Mouse (Mus musculus) lung, postnatal 36 days (tissue): Measurements from ENCODE around the gene Alox8.

Experiments used
- DNase-seq: peaks from one replicate; pipeline ENCODE4 v3.0.0; 2022; ENCODE audit warnings: mixed read lengths

Alox8 gene

GRCm38 (mm10) chr11:69179512-69179911 is 18.1 kb downstream of the Alox8 start:
- DNase-seq: no peak

GRCm38 (mm10) chr11:69178525-69178924 is 19.1 kb downstream of the Alox8 start:
- DNase-seq: no peak

GRCm38 (mm10) chr11:69174722-69175121 is 22.9 kb downstream of the Alox8 start:
- no peak for DNase-seq

- no peak for DNase-seq
These were observed 25.0 kb downstream of the Alox8 start for GRCm38 (mm10) chr11:69172606-69173005.

- peak; percentile 68 for DNase-seq
These were observed 26.0 kb downstream of the Alox8 start for GRCm38 (mm10) chr11:69171626-69172025.

GRCm38 (mm10) chr11:69169313-69169712 is 28.3 kb downstream of the Alox8 start:
- no peak for DNase-seq

GRCm38 (mm10) chr11:69156800-69157199 is 40.8 kb downstream of the Alox8 start, which contains the start of gene Alox12b:
Alox12b (plus strand) TSS chr11:69156989.
- no peak for DNase-seq

GRCm38 (mm10) chr11:69155351-69155750 is 42.3 kb downstream of the Alox8 start:
- DNase-seq: no peak

- DNase-seq: no peak
These were observed 43.8 kb downstream of the Alox8 start for GRCm38 (mm10) chr11:69153831-69154230.

- DNase-seq: no peak
These were observed 46.6 kb downstream of the Alox8 start for GRCm38 (mm10) chr11:69151004-69151403.

- peak; percentile 84 for DNase-seq
These were observed 47.2 kb downstream of the Alox8 start for GRCm38 (mm10) chr11:69150444-69150843.

- no peak for DNase-seq
These were observed 47.9 kb downstream of the Alox8 start for GRCm38 (mm10) chr11:69149728-69150127.

GRCm38 (mm10) chr11:69148451-69148960 is 49.1 kb downstream of the Alox8 start:
- no peak for DNase-seq

- DNase-seq: no peak
These were observed 50.1 kb downstream of the Alox8 start for GRCm38 (mm10) chr11:69147546-69147945.

GRCm38 (mm10) chr11:69135361-69135760 is 62.3 kb downstream of the Alox8 start:
- no peak for DNase-seq

GRCm38 (mm10) chr11:69134622-69134968 is 63.0 kb downstream of the Alox8 start:
- no peak for DNase-seq
